Comparison of ENCODE assay signal across 16 mouse cellular contexts in the genomic region with DNA sequence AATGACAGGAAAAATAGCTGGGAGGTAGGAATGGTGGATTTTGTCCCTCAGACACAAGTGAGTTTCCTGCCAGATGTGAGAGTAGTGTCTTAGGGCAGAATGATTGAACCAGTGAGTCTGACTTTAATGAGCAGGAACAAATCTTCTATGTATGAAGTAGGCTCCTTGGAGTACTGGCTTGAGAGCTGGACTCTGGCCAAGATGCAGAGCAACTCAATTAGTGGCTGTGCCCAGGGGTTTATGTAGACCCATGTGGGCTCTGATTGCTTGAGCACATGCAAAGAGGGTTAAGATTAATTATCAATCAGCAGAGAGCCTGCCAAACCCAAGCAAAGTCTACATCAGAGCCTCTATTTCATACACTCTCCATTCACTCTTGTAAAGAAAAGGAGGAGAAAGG.
DNase-seq lines count a peak whose midpoint lies in the region; ATAC-seq lines count a peak whose summit lies in the region.
"Had no signal": no experiment of that assay in that cellular context is flagged by ENCODE, and none has a peak within 500 bp of the region (broad histone marks: within the 10 kb centered on the region; RNA-seq: fewer than 3 reads in every experiment).

No protein-coding gene starts in this region.

- no peaks in the 10 kb centered on the region for H3K9me3 ChIP-seq in forebrain, embryonic 12.5 days
- no peaks in the 10 kb centered on the region for H3K9me3 ChIP-seq in forebrain, embryonic 10.5 days
- no peaks in the 10 kb centered on the region for H3K9me3 ChIP-seq in forebrain, embryonic 14.5 days (replicated peaks; ENCODE audit: control insufficient read depth, low read length)
- H3K9me3 ChIP-seq: heart, embryonic 13.5 days; megakaryocyte, embryonic 14.5 days had no signal

- no peak overlapping the region for H3K27ac ChIP-seq in forebrain, embryonic 12.5 days
- H3K27ac ChIP-seq in forebrain, embryonic 10.5 days: no peak overlapping the region
- no peak overlapping the region for H3K27ac ChIP-seq in forebrain, embryonic 14.5 days (ENCODE audit: low read depth, low read length)
- H3K27ac ChIP-seq: heart, embryonic 13.5 days; kidney, postnatal 0 days had no signal

- H3K4me1 ChIP-seq in forebrain, embryonic 12.5 days: no peaks in the 10 kb centered on the region
- no peaks in the 10 kb centered on the region for H3K4me1 ChIP-seq in forebrain, embryonic 10.5 days
- no peaks in the 10 kb centered on the region for H3K4me1 ChIP-seq in forebrain, embryonic 14.5 days (ENCODE audit: control insufficient read depth, insufficient read depth, low read length)
- H3K4me1 ChIP-seq: heart, embryonic 13.5 days; megakaryocyte, embryonic 14.5 days had no signal

- no peak for DNase-seq in forebrain, embryonic 10.5 days (ENCODE audit: extremely low spot score, low spot score)
- DNase-seq in lung, postnatal 10 days: peak; percentile 2
- DNase-seq in lung, postnatal 14 days: no peak
- DNase-seq in forebrain, embryonic 14.5 days (ENCODE audit: low spot score): peak; percentile 34
- peak; percentile 40 for DNase-seq in kidney, postnatal 14 days
- DNase-seq in adipocyte (ENCODE audit: low spot score): no peak
- DNase-seq: B cell, adult 2 months; cerebellum, adult 18-20 months; lung, embryonic 14.5 days; right cerebral cortex, postnatal 14 days; thymus, postnatal 4 days had no signal

- H3K4me2 ChIP-seq in forebrain, embryonic 12.5 days: no peak overlapping the region
- no peak overlapping the region for H3K4me2 ChIP-seq in forebrain, embryonic 14.5 days (ENCODE audit: low read length)
- H3K4me2 ChIP-seq: heart, embryonic 13.5 days; lung, embryonic 14.5 days had no signal

- no peaks in the 10 kb centered on the region for H3K27me3 ChIP-seq in forebrain, embryonic 12.5 days
- H3K27me3 ChIP-seq in forebrain, embryonic 10.5 days (ENCODE audit: poor library complexity, severe bottlenecking): no peaks in the 10 kb centered on the region
- H3K27me3 ChIP-seq in forebrain, embryonic 14.5 days (replicated peaks; ENCODE audit: control insufficient read depth, insufficient read depth, low read length): no peaks in the 10 kb centered on the region
- H3K27me3 ChIP-seq: heart, embryonic 13.5 days; megakaryocyte, embryonic 14.5 days had no signal

- ATAC-seq in forebrain, embryonic 12.5 days (ENCODE audit: low FRiP score): peak; percentile 60; the same call in 1 of the 2 replicates
- ATAC-seq in forebrain, embryonic 14.5 days: no peak

- H3K9ac ChIP-seq in forebrain, embryonic 12.5 days: no peak overlapping the region
- H3K9ac ChIP-seq in forebrain, embryonic 14.5 days (ENCODE audit: low read length): no peak overlapping the region
- H3K9ac ChIP-seq: heart, embryonic 13.5 days; lung, embryonic 14.5 days had no signal

- no peak overlapping the region for H3K4me3 ChIP-seq in forebrain, embryonic 12.5 days (replicated peaks)
- H3K4me3 ChIP-seq in forebrain, embryonic 10.5 days: no peak overlapping the region
- no peak overlapping the region for H3K4me3 ChIP-seq in forebrain, embryonic 14.5 days (ENCODE audit: low read depth, low read length)
- H3K4me3 ChIP-seq: heart, embryonic 13.5 days; megakaryocyte, embryonic 14.5 days; myocyte had no signal

- H3K36me3 ChIP-seq in forebrain, embryonic 12.5 days (replicated peaks): no peaks in the 10 kb centered on the region
- H3K36me3 ChIP-seq in forebrain, embryonic 10.5 days (replicated peaks): no peaks in the 10 kb centered on the region
- H3K36me3 ChIP-seq in forebrain, embryonic 14.5 days (ENCODE audit: control insufficient read depth, insufficient read depth, low read length): no peaks in the 10 kb centered on the region
- H3K36me3 ChIP-seq: heart, embryonic 13.5 days had no signal

Comparison
In these comparisons a context has a peak if more than half of its experiments do, and no peak if none do; other contexts are left out.
1. DNase-seq: peak in lung, postnatal 10 days (single experiment), forebrain, embryonic 14.5 days (single experiment) and kidney, postnatal 14 days (single experiment); none in forebrain, embryonic 10.5 days (single experiment), lung, postnatal 14 days (single experiment) and adipocyte (single experiment).